8 mouse cellular contexts compared by ENCODE assay signal in the genomic region with DNA sequence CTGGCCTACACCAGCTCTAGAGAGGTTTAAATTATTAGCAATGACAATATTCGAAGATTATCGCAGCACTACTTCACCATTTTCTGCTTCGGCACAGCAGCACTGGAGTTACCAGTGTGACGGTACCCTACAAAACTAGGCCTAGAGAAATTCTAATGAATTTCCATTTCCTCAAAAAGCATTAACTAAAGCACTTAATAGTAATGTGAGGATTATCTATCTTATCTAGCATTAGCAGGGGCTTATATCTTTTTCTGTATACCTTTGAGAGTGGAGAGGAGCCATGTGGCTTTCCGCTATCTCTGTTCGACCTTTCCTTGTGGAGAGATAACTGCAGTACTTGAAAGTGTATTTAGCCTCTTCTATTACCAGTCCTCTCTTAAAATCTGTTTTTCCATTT. TPM values are rescaled to one million over a fixed set of nuclear protein-coding genes. Genes with fewer than 3 reads are reported as not detected.
DNase-seq lines count a peak whose midpoint lies in the region; ATAC-seq and TF ChIP-seq lines count a peak whose summit lies in the region.

No protein-coding gene starts in this region.

- H3K4me2 ChIP-seq in heart, embryonic 15.5 days: peak overlapping the region; percentile 68
- H3K4me2 ChIP-seq in hindbrain, embryonic 16.5 days (ENCODE audit: low read length): peak overlapping the region; percentile 85
- peak overlapping the region; percentile 74 for H3K4me2 ChIP-seq in midbrain, embryonic 13.5 days (replicated peaks)

- TF ChIP-seq POLR2A in bone marrow macrophage, adult 2 months (IDR thresholded peaks at IDR 0.05; ENCODE audit: borderline replicate concordance, low read depth, low read length): no peak

- H3K27me3 ChIP-seq in heart, embryonic 15.5 days: no peaks in the 10 kb centered on the region
- H3K27me3 ChIP-seq in hindbrain, embryonic 16.5 days (replicated peaks; ENCODE audit: control insufficient read depth, insufficient read depth, low read length): no peaks in the 10 kb centered on the region
- no peaks in the 10 kb centered on the region for H3K27me3 ChIP-seq in midbrain, embryonic 13.5 days

- intact Hi-C loops in heart, postnatal 25 days (cut with DNase I): loop anchor here (10.0 kb wide), 1 partner anchor 125 kb away; a partner anchor contains a TSS

- TF ChIP-seq CTCF in bone marrow macrophage, adult 2 months (IDR thresholded peaks at IDR 0.05; ENCODE audit: low read depth, low read length): no peak

- H3K9me3 ChIP-seq in heart, embryonic 15.5 days (replicated peaks): no peaks in the 10 kb centered on the region
- H3K9me3 ChIP-seq in hindbrain, embryonic 16.5 days (ENCODE audit: control insufficient read depth, low read length): no peaks in the 10 kb centered on the region
- no peaks in the 10 kb centered on the region for H3K9me3 ChIP-seq in midbrain, embryonic 13.5 days

- no peak for DNase-seq in heart, postnatal 25 days (ENCODE audit: low spot score)
- DNase-seq in ovary, adult 18-20 months (ENCODE audit: low spot score): no peak
- no peak for DNase-seq in right cerebral cortex, postnatal 25 days
- no peak for DNase-seq in ovary, postnatal 36 days (ENCODE audit: low spot score)

- peak overlapping the region; percentile 100 for H3K4me3 ChIP-seq in heart, embryonic 15.5 days
- H3K4me3 ChIP-seq in bone marrow macrophage, adult 2 months (ENCODE audit: insufficient read depth, low read length): peak overlapping the region; percentile 84
- peak overlapping the region; percentile 98 for H3K4me3 ChIP-seq in hindbrain, embryonic 16.5 days (ENCODE audit: low read length)
- peak overlapping the region; percentile 75 for H3K4me3 ChIP-seq in midbrain, embryonic 13.5 days (replicated peaks)

- ATAC-seq in heart, embryonic 15.5 days (replicated peaks; ENCODE audit: insufficient number of reproducible peaks, insufficient read depth, low FRiP score, low read depth): no peak
- ATAC-seq in hindbrain, embryonic 16.5 days: no peak
- ATAC-seq in midbrain, embryonic 13.5 days: no peak

- H3K4me1 ChIP-seq in heart, embryonic 15.5 days (replicated peaks): peaks cover 20% of the 10 kb centered on the region
- H3K4me1 ChIP-seq in bone marrow macrophage, adult 2 months (ENCODE audit: control insufficient read depth, insufficient read depth, low read length): peaks cover 26% of the 10 kb centered on the region
- peaks cover 12% of the 10 kb centered on the region for H3K4me1 ChIP-seq in hindbrain, embryonic 16.5 days (ENCODE audit: control insufficient read depth, insufficient read depth, low read depth, low read length)
- H3K4me1 ChIP-seq in midbrain, embryonic 13.5 days (replicated peaks): peaks cover 11% of the 10 kb centered on the region

- H3K9ac ChIP-seq in heart, embryonic 15.5 days: peak overlapping the region; percentile 99
- H3K9ac ChIP-seq in hindbrain, embryonic 16.5 days (ENCODE audit: low read depth, low read length): no peak overlapping the region
- peak overlapping the region; percentile 92 for H3K9ac ChIP-seq in midbrain, embryonic 13.5 days (replicated peaks)

- peak overlapping the region; percentile 99 for H3K27ac ChIP-seq in heart, embryonic 15.5 days
- peak overlapping the region; percentile 93 for H3K27ac ChIP-seq in bone marrow macrophage, adult 2 months (ENCODE audit: insufficient read depth, low read depth, low read length)
- no peak overlapping the region for H3K27ac ChIP-seq in hindbrain, embryonic 16.5 days (ENCODE audit: low read depth, low read length)
- no peak overlapping the region for H3K27ac ChIP-seq in midbrain, embryonic 13.5 days

- H3K36me3 ChIP-seq in heart, embryonic 15.5 days: no peaks in the 10 kb centered on the region
- no peaks in the 10 kb centered on the region for H3K36me3 ChIP-seq in hindbrain, embryonic 16.5 days (ENCODE audit: control insufficient read depth, insufficient read depth, low read length)
- H3K36me3 ChIP-seq in midbrain, embryonic 13.5 days: no peaks in the 10 kb centered on the region

- WGBS in heart, embryonic 15.5 days: 42% methylated on average over 6 of the region's 6 CpGs
- WGBS in hindbrain, embryonic 16.5 days: 72% methylated on average over 6 of the region's 6 CpGs
- WGBS in midbrain, embryonic 13.5 days: 66% methylated on average over 6 of the region's 6 CpGs

RNA-seq across cellular contexts. Expression of a gene that starts 1.0 kb away (rescaled TPM):
- 29.2 and 37.4 TPM in 2 replicates for polyA plus RNA-seq in heart, embryonic 15.5 days (2015; fragmentation: Nextera tagmentation; extraction: Ambion mirVana)
- 10 to 100 TPM; 13.5 to 14.3 TPM for total RNA-seq in heart, postnatal 25 days (2021)
- polyA plus RNA-seq in bone marrow macrophage, adult 2 months (2012; ENCODE audit: insufficient read depth, insufficient read length, missing spikeins): 81.6 and 84.6 TPM in 2 replicates
- 12.6 and 13.8 TPM in 2 replicates for polyA plus RNA-seq in hindbrain, embryonic 16.5 days (2015; fragmentation: Nextera tagmentation; extraction: Ambion mirVana)
- 14.1 and 14.6 TPM in 2 replicates for polyA plus RNA-seq in midbrain, embryonic 13.5 days (2015; fragmentation: Nextera tagmentation; extraction: Ambion mirVana)

RNA-seq across cellular contexts. Expression of a gene that starts 9.4 kb away (rescaled TPM):
- 4.4 and 4.7 TPM in 2 replicates for polyA plus RNA-seq in heart, embryonic 15.5 days (2015; fragmentation: Nextera tagmentation; extraction: Ambion mirVana)
- under 1 TPM; 0.86 to 0.89 TPM for total RNA-seq in heart, postnatal 25 days (2021)
- 6.6 and 6.7 TPM in 2 replicates for polyA plus RNA-seq in bone marrow macrophage, adult 2 months (2012; ENCODE audit: insufficient read depth, insufficient read length, missing spikeins)
- polyA plus RNA-seq in hindbrain, embryonic 16.5 days (2015; fragmentation: Nextera tagmentation; extraction: Ambion mirVana): 4.3 and 4.4 TPM in 2 replicates
- 7.8 and 8.5 TPM in 2 replicates for polyA plus RNA-seq in midbrain, embryonic 13.5 days (2015; fragmentation: Nextera tagmentation; extraction: Ambion mirVana)

Comparison
In these comparisons a context has a peak if more than half of its experiments do, and no peak if none do; other contexts are left out.
1. H3K27ac ChIP-seq: peak in heart, embryonic 15.5 days (single experiment) and bone marrow macrophage, adult 2 months (single experiment); none in hindbrain, embryonic 16.5 days (single experiment) and midbrain, embryonic 13.5 days (single experiment).
2. Peak in every context shown above with its lines, with median percentiles within 50 percentile points of each other: H3K4me2 ChIP-seq and H3K4me3 ChIP-seq.